Mouse (Mus musculus) midbrain, embryonic 11.5 days (tissue): ENCODE measurements around the gene Icam4. TPM values are rescaled to one million over a fixed set of nuclear protein-coding genes. Genes with fewer than 3 reads are reported as not detected.
A peak's percentile ranks its signal among the peaks of the same experiment; 100 is the strongest.

Source experiments
- ATAC-seq: fragments of 200-750 bp; cut with Nextera tagmentation; 2 replicates; pipeline ENCODE4 v1.8.0; 2017; ENCODE audit warnings: moderate TSS enrichment, moderate library complexity; ENCODE audit not compliant: low FRiP score
- DNase-seq: peaks from one replicate; pipeline ENCODE4 v3.0.0; 2015; ENCODE audit warnings: low spot score; ENCODE audit errors: missing footprints
- H3K27ac ChIP-seq: fragments of 300-500 bp; sonication (generic); 2 replicates; pipeline ENCODE4 v1.5.1; 2014; ENCODE audit warnings: low read depth, low read length
- H3K27me3 ChIP-seq: fragments of 300-500 bp; sonication (generic); 2 replicates; pipeline ENCODE4 v1.6.1; 2014; ENCODE audit warnings: mild to moderate bottlenecking, low read length, moderate library complexity, mixed read lengths; ENCODE audit not compliant: control insufficient read depth, insufficient read depth
- H3K36me3 ChIP-seq: fragments of 300-500 bp; sonication (generic); 2 replicates; pipeline ENCODE4 v1.6.1; 2014; ENCODE audit warnings: mild to moderate bottlenecking, low read length, moderate library complexity, mixed read lengths; ENCODE audit not compliant: control insufficient read depth, insufficient read depth
- H3K4me1 ChIP-seq: fragments of 300-500 bp; sonication (generic); 2 replicates; pipeline ENCODE4 v1.6.1; 2014; ENCODE audit warnings: low read length; ENCODE audit not compliant: control insufficient read depth, insufficient read depth
- H3K4me2 ChIP-seq: fragments of 300-500 bp; sonication (generic); 2 replicates; pipeline ENCODE4 v1.6.1; 2014; ENCODE audit warnings: mild to moderate bottlenecking, moderate library complexity
- H3K4me3 ChIP-seq: fragments of 300-500 bp; sonication (generic); 2 replicates; pipeline ENCODE4 v1.5.1; 2014; ENCODE audit warnings: low read depth, low read length
- H3K9ac ChIP-seq: fragments of 300-500 bp; sonication (generic); 2 replicates; pipeline ENCODE4 v1.6.1; 2014; ENCODE audit warnings: low read length
- H3K9me3 ChIP-seq: fragments of 300-500 bp; sonication (generic); 2 replicates; pipeline ENCODE4 v1.6.1; 2016; ENCODE audit warnings: low read length; ENCODE audit not compliant: control insufficient read depth
- WGBS: fragments of 180-500 bp; shearing (Covaris S2); extraction: QIAGEN DNeasy Blood & Tissue Kit; methylation state at CpG from one replicate; pipeline ENCODE4 v1.1.7; 2014; 5-methylcytosine and 5-hydroxymethylcytosine counted together
- polyA plus RNA-seq: library from polyadenylated mRNA; unstranded; fragments of >200 nt; fragmentation: Nextera tagmentation; extraction: Ambion mirVana; gene quantifications from 2 replicates; pipeline ENCODE4 v1.2.1, GENCODE M21; 2014

Icam4 gene
- polyA plus RNA-seq, 1 experiment from 2014 or later, result 5.4 TPM

GRCm38 (mm10) chr9:21051578-21051977 lies 22.4 kb downstream of the Icam4 start:
- H3K9ac ChIP-seq, result no peak overlapping the region
- ATAC-seq, result no peak
- no peak for DNase-seq
- no peaks in the 10 kb centered on the region for H3K36me3 ChIP-seq
- WGBS, result 72% methylated on average over 10 of the region's 10 CpGs
- H3K27ac ChIP-seq, result no peak overlapping the region
- no peaks in the 10 kb centered on the region for H3K9me3 ChIP-seq
- no peaks in the 10 kb centered on the region for H3K4me1 ChIP-seq
- no peak overlapping the region for H3K4me2 ChIP-seq
- H3K27me3 ChIP-seq, result no peaks in the 10 kb centered on the region
- no peak overlapping the region for H3K4me3 ChIP-seq

GRCm38 (mm10) chr9:21062928-21063327 lies 33.8 kb downstream of the Icam4 start:
- Histone ChIP-seq H3K27me3 (no peaks in the 10 kb centered on the region), H3K4me3 (no peak overlapping the region), H3K9ac (no peak overlapping the region), H3K27ac (no peak overlapping the region), H3K4me1 (no peaks in the 10 kb centered on the region), H3K4me2 (no peak overlapping the region), H3K36me3 (peaks cover 3% of the 10 kb centered on the region; the same call in 1 of the 2 replicates), H3K9me3 (no peaks in the 10 kb centered on the region)
- DNase-seq, result no peak
- no peak for ATAC-seq
- WGBS, result 88% methylated on average over 2 of the region's 2 CpGs

- 85% methylated on average over 27 of the region's 27 CpGs for WGBS
- Histone ChIP-seq H3K4me2 (no peak within 1 kb of the TSS), H3K4me3 (no peak within 1 kb of the TSS), H3K9me3 (no peaks in the 10 kb centered on the region), H3K27ac (no peak within 1 kb of the TSS), H3K9ac (no peak within 1 kb of the TSS), H3K36me3 (peaks cover 7% of the 10 kb centered on the region; the same call in 1 of the 2 replicates), H3K27me3 (no peaks in the 10 kb centered on the region), H3K4me1 (no peaks in the 10 kb centered on the region)
- ATAC-seq (no peak), DNase-seq (peak; percentile 72)
Observed at GRCm38 (mm10) chr9:21067006-21067684, 38.0 kb downstream of the Icam4 start, which contains the start of gene Zglp1. TSS of gene Zglp1 (minus strand) at chr9:21067093.

- no peaks in the 10 kb centered on the region for H3K27me3 ChIP-seq
- DNase-seq (no peak), ATAC-seq (peak; percentile 3; the same call in 1 of the 2 replicates)
- H3K9me3 ChIP-seq, result no peaks in the 10 kb centered on the region
- no peak overlapping the region for H3K27ac ChIP-seq
- peak overlapping the region; percentile 82 for H3K4me3 ChIP-seq
- H3K36me3 ChIP-seq, result peaks cover 19% of the 10 kb centered on the region
- 16% methylated on average over 4 of the region's 4 CpGs for WGBS
- peaks cover 7% of the 10 kb centered on the region for H3K4me1 ChIP-seq
- H3K4me2 ChIP-seq, result peak overlapping the region; percentile 82
- H3K9ac ChIP-seq, result peak overlapping the region; percentile 89
Observed at GRCm38 (mm10) chr9:21072641-21073040, 43.5 kb downstream of the Icam4 start.

GRCm38 (mm10) chr9:21073044-21073840 lies 44.1 kb downstream of the Icam4 start, which contains the start of the genes Gm49373 and Fdx1l:
TSS of gene Gm49373 (minus strand) at chr9:21073096.
TSS of gene Fdx1l (minus strand) at chr9:21073614.
- H3K4me3 ChIP-seq, result peak within 1 kb of the TSS; percentile 82
- peaks cover 24% of the 10 kb centered on the region for H3K36me3 ChIP-seq
- DNase-seq (peak; percentile 98), ATAC-seq (peak; percentile 97)
- H3K4me2 ChIP-seq, result peak within 1 kb of the TSS; percentile 82
- 4% methylated on average over 57 of the region's 58 CpGs for whole genome bisulfite sequencing
- no peaks in the 10 kb centered on the region for H3K9me3 ChIP-seq
- no peak within 1 kb of the TSS; the same call in 1 of the 2 replicates for H3K27ac ChIP-seq
- H3K9ac ChIP-seq, result peak within 1 kb of the TSS; percentile 89
- peaks cover 7% of the 10 kb centered on the region for H3K4me1 ChIP-seq
- no peaks in the 10 kb centered on the region for H3K27me3 ChIP-seq

GRCm38 (mm10) chr9:21074173-21074572 lies 45.0 kb downstream of the Icam4 start:
- no peak overlapping the region for H3K9ac ChIP-seq
- no peak overlapping the region for H3K4me2 ChIP-seq
- H3K9me3 ChIP-seq, result no peaks in the 10 kb centered on the region
- peaks cover 7% of the 10 kb centered on the region for H3K4me1 ChIP-seq
- H3K4me3 ChIP-seq, result no peak overlapping the region
- no peak overlapping the region for H3K27ac ChIP-seq
- ATAC-seq, result no peak
- DNase-seq, result no peak
- H3K36me3 ChIP-seq, result peaks cover 33% of the 10 kb centered on the region
- 97% methylated on average over 1 of the region's 1 CpGs for WGBS
- no peaks in the 10 kb centered on the region for H3K27me3 ChIP-seq

- ATAC-seq (no peak), DNase-seq (no peak)
- H3K4me1 ChIP-seq, result peaks cover 7% of the 10 kb centered on the region
- no peaks in the 10 kb centered on the region for H3K27me3 ChIP-seq
- H3K4me3 ChIP-seq, result no peak overlapping the region
- no peaks in the 10 kb centered on the region for H3K9me3 ChIP-seq
- peaks cover 42% of the 10 kb centered on the region for H3K36me3 ChIP-seq
- no peak overlapping the region for H3K4me2 ChIP-seq
- no peak overlapping the region for H3K9ac ChIP-seq
- WGBS, result 85% methylated on average over 3 of the region's 3 CpGs
- H3K27ac ChIP-seq, result no peak overlapping the region
Observed at GRCm38 (mm10) chr9:21075625-21076024, 46.5 kb downstream of the Icam4 start.
